Mouse (Mus musculus): ENCODE measurements at regions not wholly inside any gene's neighbourhood (a gene's known extent, or its start where the extent isn't known, plus 50 kb on each side); places are given as distances from the start of the nearest gene placed in this dataset.
"Not testable (repeated sequence)": the region's sequence is repeated elsewhere in the genome, so short reads cannot be mapped to it uniquely, and the experiment has no call there.

- not testable (repeated sequence) for DNase-seq
These were observed 199.4 kb upstream of the Cdk6 start for GRCm38 (mm10) chr5:3141841-3142240.

- DNase-seq: peak; percentile 18
These were observed 194.6 kb upstream of the Cdk6 start for GRCm38 (mm10) chr5:3146544-3147295.

GRCm38 (mm10) chr5:3149886-3150285 lies 191.4 kb upstream of the Cdk6 start:
- not testable (repeated sequence) for DNase-seq

DNA sequence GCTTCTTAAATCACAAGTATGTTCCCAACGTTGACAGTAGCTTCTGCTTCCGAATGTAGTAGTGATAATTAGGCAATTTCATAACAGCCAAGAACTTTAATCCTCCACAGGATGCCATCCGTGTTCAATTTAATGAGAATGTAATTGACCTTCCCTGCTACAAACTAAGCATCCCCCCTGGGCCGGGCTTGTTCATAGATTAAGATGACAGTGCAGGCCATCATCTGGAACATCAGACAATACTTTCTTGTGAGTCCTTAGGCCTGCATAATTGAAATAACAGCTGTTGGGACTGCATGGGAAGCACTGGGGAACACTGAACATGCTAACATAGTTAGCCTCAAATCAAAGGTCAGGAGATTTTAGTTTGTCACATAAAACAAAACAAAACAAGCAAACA lies 190.5 kb upstream of the Cdk6 start:
- not testable (repeated sequence) for DNase-seq

DNA sequence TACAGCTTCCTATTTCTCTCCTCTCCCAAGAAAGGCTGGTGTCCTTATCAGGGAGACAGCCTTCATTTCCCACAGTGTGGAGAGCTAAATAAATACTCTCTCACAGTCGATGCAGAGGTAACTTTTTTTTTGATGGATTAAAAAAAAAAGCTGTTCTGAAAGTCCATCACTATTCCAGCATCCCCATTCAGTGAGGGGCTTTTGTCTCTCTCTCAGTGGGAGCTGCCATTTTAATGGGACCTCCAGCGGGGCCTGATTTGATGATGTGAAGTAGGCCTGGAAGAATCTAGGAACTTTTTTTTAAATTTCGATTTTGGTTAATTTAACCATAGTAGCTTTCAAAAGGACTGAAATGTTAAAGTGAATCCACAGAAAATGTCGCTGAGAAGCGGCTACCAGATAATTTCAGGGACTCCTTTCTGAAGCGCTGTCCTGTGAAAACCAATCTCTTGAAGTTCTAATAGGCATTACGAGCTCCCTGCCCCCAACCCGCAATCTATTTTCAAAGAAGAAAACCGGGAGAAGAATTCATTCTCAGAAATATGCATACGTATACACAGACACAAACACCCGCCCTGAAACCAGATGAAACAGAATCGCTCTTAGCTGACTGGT lies 189.6 kb upstream of the Cdk6 start:
- not testable (repeated sequence) for DNase-seq

- peak; percentile 14 for DNase-seq
These were observed 189.0 kb upstream of the Cdk6 start for GRCm38 (mm10) chr5:3152149-3152865.

DNA sequence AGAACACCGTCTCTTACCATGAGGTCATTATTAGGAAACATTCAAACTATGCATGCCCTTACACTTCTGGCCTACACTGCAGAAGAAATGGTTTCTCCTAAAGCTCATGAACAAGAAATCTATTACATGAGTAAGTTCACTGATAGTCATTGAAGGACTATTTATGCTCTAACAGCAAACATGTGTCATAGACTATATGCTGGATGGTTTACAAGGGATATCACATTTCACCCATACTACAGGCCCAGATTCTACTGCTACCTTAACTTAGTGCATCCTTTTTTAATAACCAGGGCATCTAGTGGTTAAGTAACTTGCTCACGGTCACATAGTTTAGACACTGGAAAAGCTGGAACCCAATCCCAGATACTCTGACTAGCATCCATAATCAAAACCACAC lies 175.8 kb upstream of the Cdk6 start:
- DNase-seq: not testable (repeated sequence)

DNA sequence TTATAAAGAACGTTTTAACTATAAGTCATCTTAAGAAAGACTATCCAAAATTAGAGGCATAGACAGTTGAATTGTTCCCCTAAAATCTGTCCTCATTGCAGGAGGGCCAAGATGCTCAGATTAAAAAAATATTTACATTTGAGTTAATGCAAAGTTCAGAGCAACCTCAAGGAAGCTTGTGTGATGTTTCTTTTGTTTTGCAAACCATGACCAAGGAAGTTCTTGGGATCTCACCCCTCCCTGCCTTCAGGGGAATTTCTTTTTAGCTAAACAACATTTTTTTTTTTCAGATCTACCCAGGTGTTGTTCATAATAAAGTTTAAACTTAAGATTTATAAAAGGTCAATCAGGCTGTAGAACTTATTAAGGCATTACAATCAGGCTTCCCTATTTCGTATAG lies 174.8 kb upstream of the Cdk6 start:
- not testable (repeated sequence) for DNase-seq

GRCm38 (mm10) chr5:3193592-3193991 lies 147.7 kb upstream of the Cdk6 start:
- DNase-seq: not testable (repeated sequence)

DNA sequence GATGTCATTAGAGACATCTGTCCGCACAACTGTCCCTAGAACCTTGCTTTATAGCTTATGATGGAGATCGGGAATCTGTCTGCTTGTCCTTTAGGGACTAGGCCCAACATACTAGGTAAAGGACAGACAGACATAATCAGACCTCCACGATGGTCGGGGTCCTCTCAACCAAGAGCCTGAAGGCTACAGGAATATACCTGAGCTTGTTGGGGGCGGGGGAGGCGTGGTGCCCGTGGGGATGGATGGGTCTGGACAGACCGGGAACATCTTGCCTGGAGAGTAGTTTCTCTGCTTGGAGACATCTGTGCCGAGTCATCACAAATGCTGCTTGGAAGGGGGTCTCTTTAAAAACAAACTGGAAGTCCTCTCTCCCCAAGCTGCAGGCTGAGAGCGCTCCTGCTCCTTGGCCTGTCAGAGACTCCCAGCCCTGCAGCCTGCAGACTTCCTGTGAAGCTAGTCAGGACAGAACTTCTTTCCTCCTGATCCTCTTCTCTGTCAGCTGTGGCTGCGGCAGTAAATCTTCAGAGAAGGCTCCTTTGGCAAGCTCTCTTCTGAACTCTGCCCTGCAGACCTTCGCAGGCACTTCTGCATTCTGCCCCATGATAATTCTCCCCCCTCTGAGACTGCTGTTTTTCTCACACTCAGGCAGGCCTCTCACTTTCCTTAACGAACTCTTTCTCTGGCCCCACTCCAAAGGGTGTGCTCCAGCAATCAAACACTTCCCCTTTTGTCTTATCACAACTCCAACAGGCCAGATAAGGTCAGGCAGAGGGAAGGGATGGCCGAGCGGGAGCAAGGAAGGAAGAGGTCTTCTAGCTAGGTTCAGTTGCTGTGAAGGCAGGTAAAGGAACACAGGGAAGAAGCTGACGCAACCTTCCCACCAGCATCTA lies 143.1 kb upstream of the Cdk6 start:
- DNase-seq: peak; percentile 37

GRCm38 (mm10) chr5:3198869-3199550 lies 142.3 kb upstream of the Cdk6 start:
- DNase-seq: not testable (repeated sequence)

DNA sequence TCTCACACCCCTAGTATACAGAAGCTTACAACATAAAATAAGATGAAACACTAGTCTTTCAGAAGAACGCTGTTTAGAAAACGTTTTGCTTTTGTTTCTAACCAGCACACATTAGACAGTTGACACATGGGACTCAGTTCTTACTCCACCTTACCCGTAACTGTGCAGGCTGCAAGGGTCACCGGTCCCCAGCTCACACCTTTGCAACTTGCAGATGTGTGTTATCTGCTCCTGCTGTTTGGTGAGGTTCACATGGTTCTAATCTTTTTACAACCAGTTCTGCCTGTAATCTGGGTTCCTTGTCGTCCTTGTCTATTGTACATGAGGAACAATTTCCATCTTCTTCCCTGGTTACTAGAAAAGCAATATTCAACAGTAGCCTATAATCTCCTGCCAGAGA lies 135.1 kb upstream of the Cdk6 start:
- not testable (repeated sequence) for DNase-seq

- not testable (repeated sequence) for DNase-seq
These were observed 133.0 kb upstream of the Cdk6 start for GRCm38 (mm10) chr5:3208293-3208692.

DNA sequence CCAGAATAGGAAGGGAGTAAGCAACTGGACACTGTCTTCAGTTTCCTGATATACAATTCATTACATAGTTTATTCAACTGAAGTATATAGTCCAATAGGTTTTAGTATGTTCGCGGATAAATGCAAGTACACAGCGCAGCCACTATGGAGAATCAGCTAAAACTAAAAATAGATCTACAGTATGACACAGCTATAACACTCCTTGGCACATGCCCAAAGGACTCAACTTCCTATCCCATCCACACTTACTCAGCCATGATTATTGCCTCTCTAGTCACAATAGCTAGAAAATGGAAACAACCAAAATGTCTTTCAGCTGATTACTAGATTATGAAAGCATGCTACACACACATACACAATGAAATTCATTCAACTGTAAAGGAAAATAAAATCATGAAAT lies 130.0 kb upstream of the Cdk6 start:
- no peak for DNase-seq

DNA sequence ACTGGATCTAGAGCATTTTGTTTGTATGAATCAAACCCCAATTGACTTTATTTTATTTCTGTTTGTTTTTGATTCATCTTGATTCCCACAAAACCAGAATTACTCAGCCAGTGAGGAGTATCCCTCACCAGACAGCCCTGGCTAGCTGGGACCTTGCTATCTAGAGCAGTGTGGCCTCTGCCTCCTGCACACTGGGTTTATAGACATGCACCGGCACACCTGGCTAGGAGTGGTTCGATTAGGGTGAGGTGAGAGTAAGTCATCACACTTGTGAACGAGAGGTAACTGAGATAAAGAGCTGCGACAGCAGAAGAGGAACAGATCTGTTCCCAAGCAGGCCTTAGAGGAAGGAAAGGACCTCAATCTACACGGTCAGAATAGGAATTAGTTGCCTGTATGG lies 125.2 kb upstream of the Cdk6 start:
- no peak for DNase-seq

GRCm38 (mm10) chr5:3219230-3219629 lies 122.1 kb upstream of the Cdk6 start:
- no peak for DNase-seq

DNA sequence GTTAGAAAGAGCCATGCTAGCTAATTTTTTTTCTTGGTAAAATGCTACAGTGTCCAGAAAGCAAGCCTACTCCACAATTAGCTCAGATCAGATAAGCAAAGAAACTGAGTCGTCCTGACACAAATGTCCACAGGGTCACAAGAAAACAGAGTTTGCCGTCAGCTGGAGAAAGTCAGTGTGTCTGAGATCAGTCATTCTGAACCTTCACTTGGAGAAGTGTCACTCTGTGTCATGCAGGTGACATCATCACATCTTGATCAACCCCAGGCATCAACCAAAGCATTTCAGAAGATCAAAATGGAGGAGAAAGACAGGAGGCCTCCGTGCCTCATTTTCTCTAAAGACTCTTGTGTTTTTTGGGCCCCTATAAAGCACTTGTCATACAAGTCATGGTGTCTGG lies 121.5 kb upstream of the Cdk6 start:
- no peak for DNase-seq

DNA sequence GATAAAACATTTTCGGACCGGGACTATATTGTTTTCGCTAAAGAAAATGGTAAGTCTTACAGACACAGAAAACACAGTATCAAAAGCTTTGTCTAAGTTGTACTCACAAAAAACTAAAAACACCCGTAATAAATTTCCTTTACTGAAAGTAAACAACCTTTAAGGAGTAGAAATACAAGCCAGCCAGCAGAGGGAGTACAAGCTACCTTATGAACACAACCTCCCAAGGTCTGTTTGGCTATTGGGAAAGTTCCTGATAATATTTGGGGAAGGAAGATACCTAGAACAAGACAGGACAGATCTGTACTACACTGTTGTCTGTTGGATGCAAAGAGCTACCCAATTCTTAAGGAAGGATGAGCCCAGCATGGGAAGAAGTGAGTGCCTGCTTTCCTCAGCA lies 117.5 kb upstream of the Cdk6 start:
- peak; percentile 50 for DNase-seq

- not testable (repeated sequence) for DNase-seq
These were observed 116.8 kb upstream of the Cdk6 start for GRCm38 (mm10) chr5:3224392-3225054.

DNA sequence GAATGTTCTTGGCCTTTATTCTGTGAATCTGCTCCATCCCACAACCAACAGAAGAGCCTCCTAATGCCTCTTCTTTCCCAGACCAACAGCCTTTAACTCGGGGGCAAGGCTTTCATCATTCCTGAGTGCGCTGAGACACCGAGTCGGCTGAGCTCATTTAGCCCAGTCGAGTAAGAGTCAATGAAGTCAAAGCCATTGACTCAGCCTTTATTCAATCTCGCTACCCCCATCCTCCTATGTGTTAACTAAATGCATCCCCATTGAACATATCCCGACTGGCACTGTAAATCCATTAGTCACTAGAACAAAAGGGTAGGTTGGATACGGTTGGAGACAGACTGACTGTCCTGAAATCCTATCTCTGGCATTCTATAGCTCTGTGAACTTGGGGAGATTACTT lies 115.9 kb upstream of the Cdk6 start:
- DNase-seq: not testable (repeated sequence)

GRCm38 (mm10) chr5:3244067-3244466 lies 97.2 kb upstream of the Cdk6 start:
- DNase-seq: not testable (repeated sequence)

DNA sequence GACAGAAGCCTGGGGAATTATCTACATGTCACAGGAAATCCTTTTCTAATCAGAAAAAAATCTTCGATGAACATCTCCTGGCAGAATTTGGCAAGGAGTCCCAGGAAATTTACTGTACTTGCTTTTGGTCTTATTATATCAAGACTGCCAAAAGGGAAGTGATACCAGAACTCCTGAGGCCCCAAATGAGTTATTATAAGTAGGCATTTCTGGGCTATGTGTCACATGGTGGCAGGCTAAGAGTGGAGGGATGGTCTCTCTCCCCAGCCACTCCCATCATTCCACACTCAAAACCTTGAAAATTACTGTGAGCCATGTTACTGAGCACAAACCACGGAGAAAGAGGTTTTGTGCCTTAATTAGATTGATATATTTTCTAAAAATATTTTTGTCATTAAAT lies 94.0 kb upstream of the Cdk6 start:
- no peak for DNase-seq

Data from lung, postnatal 14 days (tissue).